Mouse (Mus musculus) kidney, adult 18-20 months (tissue): ENCODE data around the gene Gm13279.
"Not testable (repeated sequence)": the region's sequence is repeated elsewhere in the genome, so short reads cannot be mapped to it uniquely, and the experiment has no call there.

Experiments used
- DNase-seq: peaks from one replicate; pipeline ENCODE4 v3.0.0; 2021

Gm13279 gene

GRCm38 (mm10) chr4:88799365-88799764 is 2.2 kb downstream of the Gm13279 start, which contains the start of gene Gm13285:
Gm13285 (plus strand) TSS chr4:88799665.
- not testable (repeated sequence) for DNase-seq

- not testable (repeated sequence) for DNase-seq
Observed at GRCm38 (mm10) chr4:88802954-88803353, 5.8 kb downstream of the Gm13279 start, which contains the start of gene Gm13287. Gm13287 (plus strand) TSS chr4:88803254.

GRCm38 (mm10) chr4:88805231-88805630 is 8.0 kb downstream of the Gm13279 start, which contains the start of gene Gm13288:
Gm13288 (plus strand) TSS chr4:88805531.
- not testable (repeated sequence) for DNase-seq

GRCm38 (mm10) chr4:88805761-88806160 is 8.6 kb downstream of the Gm13279 start:
- peak; percentile 24 for DNase-seq

- DNase-seq = no peak
Observed at GRCm38 (mm10) chr4:88815928-88816327, 18.7 kb downstream of the Gm13279 start, which contains the start of gene Ifna7. Ifna7 (plus strand) TSS chr4:88816228.

- no peak for DNase-seq
Observed at GRCm38 (mm10) chr4:88819659-88820058, 22.5 kb downstream of the Gm13279 start, which contains the start of gene Ifna11. Ifna11 (plus strand) TSS chr4:88819959.

GRCm38 (mm10) chr4:88822995-88823394 is 25.8 kb downstream of the Gm13279 start:
- DNase-seq = peak; percentile 10

GRCm38 (mm10) chr4:88827116-88827515 is 29.9 kb downstream of the Gm13279 start, which contains the start of gene Ifna6:
Ifna6 (plus strand) TSS chr4:88827416.
- DNase-seq = not testable (repeated sequence)

- peak; percentile 21 for DNase-seq
Observed at GRCm38 (mm10) chr4:88830523-88830922, 33.3 kb downstream of the Gm13279 start.

- DNase-seq = not testable (repeated sequence)
Observed at GRCm38 (mm10) chr4:88835225-88835624, 38.0 kb downstream of the Gm13279 start, which contains the start of gene Ifna5. Ifna5 (plus strand) TSS chr4:88835525.

- DNase-seq = peak; percentile 16
Observed at GRCm38 (mm10) chr4:88838828-88839227, 41.6 kb downstream of the Gm13279 start.

GRCm38 (mm10) chr4:88840058-88840457 is 42.9 kb downstream of the Gm13279 start:
- no peak for DNase-seq

GRCm38 (mm10) chr4:88841438-88841911 is 44.3 kb downstream of the Gm13279 start, which contains the start of gene Ifna4:
Ifna4 (plus strand) TSS chr4:88841861.
- DNase-seq = no peak

- DNase-seq = no peak
Observed at GRCm38 (mm10) chr4:88845334-88845733, 48.1 kb downstream of the Gm13279 start.
